Mouse (Mus musculus): ENCODE measurements around the gene Arg1.

GRCm38 (mm10) chr10:24953876-24954275 is 26.6 kb upstream of the Arg1 start:
- TF ChIP-seq CTCF (conservative IDR thresholded peaks at IDR 0.05; ENCODE audit: insufficient read depth, insufficient read length, low read depth, low read length) (no peak), POLR2A (IDR thresholded peaks at IDR 0.05; ENCODE audit: low read depth, low read length) (no peak)

Data from kidney, adult 2 months (tissue).